Mouse (Mus musculus) brain, embryonic 14.5 days (tissue): ENCODE measurements around the gene Gm11077.

Source experiments
- CTCF ChIP-seq: fragments of 200-500 bp; IDR thresholded peaks from 2 replicates; pipeline ENCODE4 v1.5.1; 2012; ENCODE audit warnings: inconsistent platforms, mild to moderate bottlenecking, moderate library complexity, borderline replicate concordance; ENCODE audit not compliant: insufficient read depth, insufficient read length; ENCODE audit errors: extremely low read depth
- POLR2A ChIP-seq: fragments of 200-500 bp; IDR thresholded peaks from 2 replicates; pipeline ENCODE4 v1.6.1; 2012; ENCODE audit warnings: mild to moderate bottlenecking, inconsistent platforms, borderline replicate concordance; ENCODE audit not compliant: poor library complexity, insufficient read depth, insufficient read length, severe bottlenecking; ENCODE audit errors: extremely low read depth

GRCm38 (mm10) chr6:140730669-140731401 is 1.8 kb downstream of the Gm11077 start:
- no peak for TF ChIP-seq CTCF
- no peak for TF ChIP-seq POLR2A
